Mouse (Mus musculus): Measurements from ENCODE around the gene Rab36. TPM values are rescaled to one million over a fixed set of nuclear protein-coding genes. Genes with fewer than 3 reads are reported as not detected.

Gene Rab36
- total RNA-seq, 2 experiments from 2014 or later = 26.1 to 35.8 TPM

Other genes with a start within 250 kb of the Rab36 start
- gene Gnaz, start 69.9 kb upstream of the Rab36 start, total RNA-seq (2021) = 100 to 1,000 TPM in 1 of 2 experiments, 10 to 100 TPM in 1; 99.3 to 109 TPM
- under 1 TPM; 0.27 to 0.31 TPM for gene Rsph14, start 4.5 kb upstream of the Rab36 start, total RNA-seq (2021)
- 100 to 1,000 TPM; 107 to 109 TPM for gene Bcr, start 23.5 kb downstream of the Rab36 start, total RNA-seq (2021)
- gene Specc1l, start 175.0 kb downstream of the Rab36 start, total RNA-seq (2021) = 10 to 100 TPM; 42.8 to 44.9 TPM

All from layer of hippocampus, postnatal 25 days (tissue).